Mouse (Mus musculus) heart, postnatal 0 days (tissue): ENCODE measurements around the gene Slc35f3.

Experiments
- CTCF ChIP-seq: IDR thresholded peaks from 2 replicates; pipeline ENCODE4 v1.5.1; 2016; ENCODE audit warnings: antibody characterized with exemption, control low read depth, low read depth
- EP300 ChIP-seq: IDR thresholded peaks from 2 replicates; pipeline ENCODE4 v1.6.1; 2016; ENCODE audit warnings: antibody characterized with exemption, low read depth

- TF ChIP-seq CTCF (no peak), EP300 (no peak)
Measured at GRCm38 (mm10) chr8:126343427-126343826, 45.1 kb downstream of the Slc35f3 start.
